Mouse (Mus musculus): Measurements from ENCODE around the gene Tmc7.

DNA sequence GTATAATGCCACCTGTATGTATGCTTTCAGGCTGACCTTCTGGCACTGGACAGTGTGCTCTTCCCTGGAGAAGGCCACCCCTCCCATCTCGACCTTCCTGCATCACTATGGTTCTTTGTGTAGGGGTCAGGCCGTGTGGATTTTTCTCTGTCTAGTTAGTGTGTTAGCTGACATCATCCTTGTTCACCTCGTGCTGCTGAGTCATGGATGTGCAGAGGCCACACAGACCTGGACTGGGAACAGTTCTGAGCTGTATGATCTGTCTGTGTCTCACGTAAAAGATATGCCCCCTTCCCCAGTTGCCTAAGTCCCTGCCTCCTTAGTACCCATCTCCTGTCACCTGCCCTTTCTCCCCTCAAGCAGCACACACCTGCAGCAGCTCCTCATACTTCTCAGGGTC is 57.6 kb downstream of the Tmc7 start:
- no peak for TF ChIP-seq CTCF (IDR thresholded peaks at IDR 0.05; ENCODE audit: low read depth)
- TF ChIP-seq EP300 (IDR thresholded peaks at IDR 0.05; ENCODE audit: low read depth), result no peak
